Mouse (Mus musculus) liver, embryonic 11.5 days (tissue): ENCODE data around the gene Odf3l2. TPM values are rescaled to one million over a fixed set of nuclear protein-coding genes. Genes with fewer than 3 reads are reported as not detected.

Experiments
- ATAC-seq: fragments of 200-750 bp; cut with Nextera tagmentation; replicated peaks from 2 replicates; pipeline ENCODE4 v1.8.0; 2017; ENCODE audit warnings: moderate number of reproducible peaks, mild to moderate bottlenecking, moderate TSS enrichment, moderate library complexity; ENCODE audit not compliant: low FRiP score
- DNase-seq: peaks from one replicate; pipeline ENCODE4 v3.0.0-alpha.2; 2017; ENCODE audit warnings: low spot score
- H3K27ac ChIP-seq: fragments of 300-500 bp; sonication (generic); 2 replicates; pipeline ENCODE4 v1.5.1; 2014; ENCODE audit warnings: mild to moderate bottlenecking, low read depth, low read length, control low read depth
- H3K27me3 ChIP-seq: fragments of 300-500 bp; sonication (generic); replicated peaks from 2 replicates; pipeline ENCODE4 v1.6.1; 2014; ENCODE audit warnings: low read length, mixed read lengths; ENCODE audit not compliant: control insufficient read depth, insufficient read depth
- H3K36me3 ChIP-seq: fragments of 300-500 bp; sonication (generic); 2 replicates; pipeline ENCODE4 v1.6.1; 2014; ENCODE audit warnings: mild to moderate bottlenecking, low read length, moderate library complexity, mixed read lengths; ENCODE audit not compliant: control insufficient read depth, insufficient read depth
- H3K4me1 ChIP-seq: fragments of 300-500 bp; sonication (generic); replicated peaks from 2 replicates; pipeline ENCODE4 v1.6.1; 2014; ENCODE audit warnings: low read length, mixed read lengths; ENCODE audit not compliant: control insufficient read depth, insufficient read depth
- H3K4me2 ChIP-seq: fragments of 300-500 bp; sonication (generic); 2 replicates; pipeline ENCODE4 v1.6.1; 2014; ENCODE audit warnings: mild to moderate bottlenecking, control low read depth, moderate library complexity
- H3K4me3 ChIP-seq: fragments of 300-500 bp; sonication (generic); 2 replicates; pipeline ENCODE4 v1.5.1; 2014; ENCODE audit warnings: low read depth, low read length, control low read depth
- H3K9ac ChIP-seq: fragments of 300-500 bp; sonication (generic); 2 replicates; pipeline ENCODE4 v1.6.1; 2014; ENCODE audit warnings: low read depth, low read length, control low read depth
- H3K9me3 ChIP-seq: fragments of 300-500 bp; sonication (generic); 2 replicates; pipeline ENCODE4 v1.6.1; 2016; ENCODE audit warnings: low read length, inconsistent platforms, mixed read lengths; ENCODE audit not compliant: control insufficient read depth
- WGBS: fragments of 180-500 bp; shearing (Covaris S2); extraction: QIAGEN DNeasy Blood & Tissue Kit; methylation state at CpG from one replicate; pipeline ENCODE4 v1.1.7; 2014; 5-methylcytosine and 5-hydroxymethylcytosine counted together
- polyA plus RNA-seq: library from polyadenylated mRNA; unstranded; fragments of >200 nt; fragmentation: Nextera tagmentation; extraction: Ambion mirVana; gene quantifications from 2 replicates; pipeline ENCODE4 v1.2.1, GENCODE M21; 2014

Odf3l2 gene
- polyA plus RNA-seq, 1 experiment from 2014 or later = not detected

DNA sequence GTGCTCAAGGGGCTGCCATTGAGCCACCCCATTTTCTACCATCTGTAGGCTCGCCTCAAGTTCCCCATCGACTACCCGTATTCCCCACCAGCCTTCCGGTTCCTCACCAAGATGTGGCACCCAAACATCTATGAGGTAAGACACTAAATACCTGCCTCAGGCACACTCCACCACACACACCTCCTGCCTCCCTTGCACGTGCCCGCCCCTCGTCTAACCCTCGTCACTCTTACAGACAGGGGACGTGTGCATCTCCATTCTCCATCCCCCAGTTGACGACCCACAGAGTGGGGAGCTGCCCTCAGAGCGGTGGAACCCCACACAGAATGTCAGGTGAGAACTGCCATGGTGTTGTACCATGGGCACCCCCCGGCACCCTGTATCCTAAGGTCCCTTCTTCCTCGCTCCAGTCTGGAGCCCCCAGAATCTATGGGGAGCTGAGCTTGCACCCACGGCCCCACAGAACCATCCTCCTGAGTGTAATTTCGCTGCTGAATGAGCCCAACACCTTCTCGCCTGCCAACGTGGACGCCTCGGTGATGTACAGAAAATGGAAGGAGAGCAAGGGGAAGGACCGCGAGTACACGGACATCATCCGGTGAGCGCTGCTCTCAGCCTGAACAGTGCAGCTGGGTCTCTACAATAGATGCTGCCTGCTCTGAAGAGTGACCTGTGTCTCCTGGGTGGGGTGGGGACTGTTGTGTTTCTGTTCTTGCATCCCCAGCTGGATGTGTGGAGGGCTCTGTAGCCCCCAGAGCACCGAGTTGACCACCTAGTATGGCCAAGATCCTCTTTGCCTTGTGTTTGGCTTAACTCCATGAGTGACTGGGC lies 39.4 kb upstream of the Odf3l2 start:
- H3K36me3 ChIP-seq = peaks cover 46% of the 10 kb centered on the region
- no peak overlapping the region for H3K27ac ChIP-seq
- 93% methylated on average over 25 of the region's 25 CpGs for WGBS
- no peaks in the 10 kb centered on the region for H3K27me3 ChIP-seq
- no peak overlapping the region for H3K9ac ChIP-seq
- H3K9me3 ChIP-seq = no peaks in the 10 kb centered on the region
- ATAC-seq (no peak), DNase-seq (no peak)
- H3K4me2 ChIP-seq = peak overlapping the region; percentile 97; the same call in 1 of the 2 replicates
- H3K4me3 ChIP-seq = no peak overlapping the region
- H3K4me1 ChIP-seq = peaks cover 24% of the 10 kb centered on the region

DNA sequence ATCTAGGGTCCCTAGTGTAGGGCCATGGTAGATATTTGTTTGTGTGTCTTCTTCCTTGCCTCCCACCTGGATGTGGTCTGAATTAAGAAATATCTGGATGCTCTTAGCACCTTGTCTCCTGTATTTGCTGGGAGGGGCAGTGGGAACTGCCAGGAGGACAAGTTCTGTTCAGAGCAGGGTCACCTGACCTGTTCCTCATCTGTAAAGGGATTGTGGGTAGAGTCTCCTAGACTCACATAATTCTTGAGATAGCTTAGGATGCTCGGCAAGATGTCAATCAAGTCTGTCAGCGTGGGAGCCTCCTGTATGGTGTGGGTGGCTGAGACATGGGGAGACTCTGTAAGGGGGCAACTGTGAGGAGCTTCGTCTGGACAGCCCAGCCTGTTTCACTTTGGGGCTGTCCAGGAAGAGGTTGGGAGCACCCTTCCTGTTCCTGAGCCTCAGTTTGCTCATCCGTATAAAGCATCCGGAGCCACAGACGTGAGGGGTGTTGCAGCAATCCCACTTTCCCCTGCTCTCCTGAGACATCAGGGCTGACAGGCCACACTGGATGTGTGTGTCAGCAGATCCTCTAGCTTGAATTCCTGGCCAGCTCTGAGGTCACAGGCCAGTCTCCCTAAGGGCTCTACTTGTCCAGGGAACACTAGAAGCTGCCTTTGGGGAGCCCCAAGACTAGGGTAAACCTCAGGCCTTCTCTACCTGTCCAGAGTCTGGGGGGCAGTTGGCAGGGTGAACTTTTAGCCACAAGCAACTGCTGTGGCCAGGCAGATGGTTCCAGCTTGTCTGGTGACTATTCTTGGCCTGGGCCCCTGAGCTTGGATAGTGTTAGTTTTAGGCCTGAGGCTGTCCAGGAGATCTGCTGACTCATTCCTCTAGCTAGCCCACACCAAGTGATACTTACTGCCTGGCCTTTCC lies 38.4 kb upstream of the Odf3l2 start:
- ATAC-seq (no peak), DNase-seq (no peak)
- H3K9me3 ChIP-seq = no peaks in the 10 kb centered on the region
- H3K4me3 ChIP-seq = peak overlapping the region; percentile 91
- H3K4me2 ChIP-seq = peak overlapping the region; percentile 97
- WGBS = 67% methylated on average over 6 of the region's 6 CpGs
- H3K27me3 ChIP-seq = no peaks in the 10 kb centered on the region
- H3K4me1 ChIP-seq = peaks cover 24% of the 10 kb centered on the region
- H3K9ac ChIP-seq = peak overlapping the region; percentile 87
- peaks cover 43% of the 10 kb centered on the region for H3K36me3 ChIP-seq
- peak overlapping the region; percentile 65; the same call in 1 of the 2 replicates for H3K27ac ChIP-seq

DNA sequence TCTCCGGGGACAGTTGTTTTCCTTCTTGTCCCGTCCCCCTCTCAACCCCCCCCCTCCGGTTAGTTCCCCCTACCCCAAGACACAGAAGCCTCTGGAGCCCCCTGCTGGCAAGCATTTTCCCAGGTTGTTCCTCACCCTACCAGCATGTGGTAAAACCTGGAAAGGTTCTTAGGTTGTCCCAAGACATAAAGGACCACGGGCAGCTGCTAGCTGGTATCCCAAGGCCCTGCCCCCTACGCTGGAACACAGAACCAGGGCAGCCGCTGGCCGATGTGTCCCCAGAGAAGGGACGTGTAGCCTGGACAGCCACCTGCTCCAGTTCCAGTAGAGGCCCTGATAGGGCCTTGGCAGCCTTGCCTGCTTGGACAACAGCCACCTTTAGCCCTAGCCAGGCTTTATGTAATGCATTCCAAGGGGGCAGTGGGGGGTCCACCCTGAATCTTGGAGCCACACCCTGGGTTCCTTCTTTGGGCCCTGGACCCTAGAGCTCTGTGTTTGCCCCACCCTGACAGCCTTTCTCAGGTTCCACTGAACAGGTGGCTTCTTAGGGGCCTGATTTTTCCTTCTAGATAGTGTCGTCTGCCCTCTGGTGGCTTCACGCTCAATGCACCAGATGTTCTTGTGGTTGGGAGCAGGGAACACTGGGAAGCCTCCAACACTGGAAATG lies 37.5 kb upstream of the Odf3l2 start:
- no peak for ATAC-seq
- Histone ChIP-seq H3K4me2 (peak overlapping the region; percentile 97), H3K27me3 (no peaks in the 10 kb centered on the region), H3K36me3 (peaks cover 35% of the 10 kb centered on the region), H3K27ac (peak overlapping the region; percentile 87), H3K9me3 (no peaks in the 10 kb centered on the region), H3K4me1 (peaks cover 24% of the 10 kb centered on the region), H3K9ac (peak overlapping the region; percentile 87), H3K4me3 (peak overlapping the region; percentile 91)
- DNase-seq = peak; percentile 60
- 2% methylated on average over 10 of the region's 10 CpGs for WGBS

DNA sequence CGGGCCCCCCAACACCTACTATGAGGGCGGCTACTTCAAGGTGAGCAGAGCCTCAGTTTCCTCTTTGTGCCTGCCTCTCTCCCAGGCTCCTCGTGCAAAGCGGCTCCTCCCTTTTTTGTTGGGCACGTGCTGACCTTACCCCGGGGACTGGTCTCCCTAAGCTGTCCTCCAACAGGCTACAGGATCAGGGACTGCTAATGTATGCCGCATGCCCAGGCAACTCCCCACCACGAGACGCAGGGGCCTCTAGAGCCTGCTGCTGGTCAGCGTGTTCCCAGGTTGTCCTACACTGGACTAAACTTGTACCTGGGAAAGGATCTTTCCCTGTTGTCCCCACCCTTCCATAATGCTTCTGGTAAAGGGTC lies 37.0 kb upstream of the Odf3l2 start:
- Histone ChIP-seq H3K27me3 (no peaks in the 10 kb centered on the region), H3K27ac (peak overlapping the region; percentile 87), H3K4me3 (peak overlapping the region; percentile 91), H3K9ac (peak overlapping the region; percentile 87), H3K36me3 (peaks cover 33% of the 10 kb centered on the region), H3K9me3 (no peaks in the 10 kb centered on the region), H3K4me1 (peaks cover 24% of the 10 kb centered on the region), H3K4me2 (peak overlapping the region; percentile 97)
- DNase-seq (no peak), ATAC-seq (peak; percentile 3; the same call in 1 of the 2 replicates)
- 0% methylated on average over 10 of the region's 10 CpGs for WGBS

DNA sequence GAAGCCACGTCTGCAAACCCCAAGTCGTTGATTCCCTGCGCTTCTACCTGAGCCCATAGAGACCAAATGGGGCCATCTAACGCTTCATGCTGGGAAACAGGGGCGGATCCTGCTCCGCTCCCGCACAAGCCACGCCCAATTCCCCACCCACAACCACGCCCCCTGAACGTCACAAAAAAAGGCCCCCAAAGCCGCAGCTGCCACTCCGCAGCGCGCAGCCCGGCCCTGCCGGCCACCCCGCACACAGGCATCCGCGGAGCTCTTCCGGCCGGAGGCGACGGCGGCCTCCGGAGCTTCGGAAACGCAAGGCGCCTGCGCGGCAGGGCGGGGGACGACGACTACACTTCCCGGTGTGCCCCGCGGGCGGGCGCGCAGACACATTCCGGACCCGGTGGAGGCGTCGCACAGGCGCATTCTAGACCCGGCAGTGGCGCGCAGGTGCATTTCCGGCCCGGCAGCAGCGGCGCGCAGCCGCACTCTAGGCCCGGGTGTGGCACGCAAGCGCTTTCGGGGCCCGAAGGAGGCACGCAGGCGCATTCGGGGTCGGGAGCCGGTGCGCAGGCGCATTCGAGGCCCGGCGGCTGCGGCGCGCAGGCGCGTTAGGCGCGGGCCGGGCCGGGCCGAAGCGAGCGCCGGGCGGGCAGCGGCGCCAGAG lies 36.2 kb upstream of the Odf3l2 start, which contains the start of gene Cdc34:
Gene Cdc34 (plus strand): TSS at position 605 of the 655 bp plus-strand sequence.
- peak within 1 kb of the TSS; percentile 87 for H3K27ac ChIP-seq
- DNase-seq (peak; percentile 98), ATAC-seq (peak; percentile 92)
- H3K4me3 ChIP-seq = peak within 1 kb of the TSS; percentile 91
- H3K9me3 ChIP-seq = no peaks in the 10 kb centered on the region
- peak within 1 kb of the TSS; percentile 97 for H3K4me2 ChIP-seq
- WGBS = under 1% methylated on average over 79 of the region's 84 CpGs
- H3K9ac ChIP-seq = peak within 1 kb of the TSS; percentile 87
- peaks cover 24% of the 10 kb centered on the region for H3K36me3 ChIP-seq
- no peaks in the 10 kb centered on the region for H3K27me3 ChIP-seq
- H3K4me1 ChIP-seq = peaks cover 24% of the 10 kb centered on the region

DNA sequence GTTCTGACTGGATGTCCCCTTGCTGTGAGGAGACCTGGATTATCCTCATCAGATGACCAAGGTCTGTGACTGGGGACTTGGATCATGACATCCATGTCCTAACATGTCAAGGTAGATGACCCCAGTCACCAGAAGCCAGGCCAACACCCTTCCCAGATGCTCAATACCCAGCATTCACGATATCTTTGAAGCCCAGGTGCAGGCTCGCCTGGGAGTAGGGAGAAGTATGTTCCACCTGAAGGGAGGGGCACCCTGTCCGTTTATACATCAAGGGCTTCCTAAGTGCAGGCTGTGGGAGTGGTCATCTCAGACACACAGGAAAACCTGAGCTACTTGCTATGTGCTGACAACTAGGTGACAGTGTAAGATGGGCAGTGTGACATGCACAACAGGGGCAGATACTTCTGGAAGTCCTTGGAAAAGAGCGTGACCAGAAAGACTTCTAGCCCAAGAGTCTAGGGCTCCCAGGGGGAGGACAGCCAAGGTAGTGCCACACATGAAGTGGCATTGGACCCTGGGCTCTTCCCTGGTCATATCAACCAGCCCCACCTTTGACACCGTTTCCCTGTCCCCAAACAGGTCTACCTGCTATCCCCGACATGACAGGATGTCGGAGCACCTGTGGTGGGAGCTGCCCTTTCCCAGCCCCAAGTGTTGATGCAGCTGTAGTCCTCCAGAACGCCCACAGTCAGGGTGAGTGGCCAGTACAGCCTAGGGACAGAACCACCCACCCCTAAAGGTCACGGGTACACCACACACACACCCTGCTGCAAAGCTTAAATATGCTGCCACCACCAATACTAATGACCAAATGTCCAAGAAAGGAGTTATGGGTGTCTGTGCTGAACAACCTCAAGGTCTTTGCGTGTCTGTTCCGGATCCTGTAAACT lies 35.3 kb upstream of the Odf3l2 start:
- Histone ChIP-seq H3K4me1 (peaks cover 24% of the 10 kb centered on the region), H3K9me3 (no peaks in the 10 kb centered on the region), H3K9ac (peak overlapping the region; percentile 87), H3K4me3 (peak overlapping the region; percentile 91), H3K36me3 (peaks cover 18% of the 10 kb centered on the region), H3K4me2 (peak overlapping the region; percentile 78), H3K27ac (peak overlapping the region; percentile 87; the same call in 1 of the 2 replicates), H3K27me3 (no peaks in the 10 kb centered on the region)
- 28% methylated on average over 11 of the region's 11 CpGs for WGBS
- DNase-seq = no peak
- ATAC-seq = peak; percentile 8

DNA sequence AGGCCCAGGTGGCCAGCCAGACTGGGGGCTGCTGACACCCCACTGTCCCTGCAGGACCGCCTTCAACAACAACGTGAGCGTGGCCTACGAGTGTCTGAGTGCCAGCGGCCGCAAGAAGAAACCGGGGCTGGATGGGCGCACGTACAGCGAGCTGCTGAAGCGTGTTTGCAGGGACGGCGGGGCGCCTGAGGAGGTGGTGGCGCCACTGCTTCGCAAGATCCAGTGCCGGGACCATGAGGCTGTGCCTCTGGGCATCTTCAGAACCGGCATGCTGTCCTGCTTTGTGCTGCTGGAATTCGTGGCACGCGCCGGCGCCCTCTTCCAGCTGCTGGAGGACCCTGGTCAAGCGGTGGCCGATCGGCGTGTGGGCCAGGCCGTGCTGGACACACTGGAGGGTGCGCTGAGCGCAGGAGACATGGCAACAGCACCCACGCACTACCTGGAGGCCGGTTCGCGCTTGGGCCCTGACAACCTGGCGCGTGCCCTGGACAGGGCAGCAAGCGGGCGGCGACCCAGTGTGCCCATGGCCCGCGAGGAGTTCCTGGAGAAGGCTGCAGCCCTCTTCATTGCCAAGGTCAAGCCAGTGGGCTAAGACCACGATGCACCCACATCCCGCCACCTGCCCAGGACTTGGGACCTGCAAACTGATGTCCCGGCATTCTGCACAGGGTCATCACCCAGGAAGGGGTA lies 30.0 kb upstream of the Odf3l2 start:
- H3K27me3 ChIP-seq = no peaks in the 10 kb centered on the region
- no peak overlapping the region for H3K27ac ChIP-seq
- H3K9me3 ChIP-seq = no peaks in the 10 kb centered on the region
- no peak overlapping the region for H3K4me3 ChIP-seq
- H3K36me3 ChIP-seq = peaks cover 2% of the 10 kb centered on the region; the same call in 1 of the 2 replicates
- H3K4me1 ChIP-seq = peaks cover 7% of the 10 kb centered on the region
- ATAC-seq (no peak), DNase-seq (no peak)
- no peak overlapping the region for H3K4me2 ChIP-seq
- no peak overlapping the region for H3K9ac ChIP-seq
- WGBS = 56% methylated on average over 44 of the region's 44 CpGs
